Mouse (Mus musculus) liver, embryonic 16.5 days (tissue): ENCODE data around the gene Tfap2d. TPM values are rescaled to one million over a fixed set of nuclear protein-coding genes. Genes with fewer than 3 reads are reported as not detected.

Experiments used
- ATAC-seq: fragments of 200-750 bp; cut with Nextera tagmentation; 2 replicates; pipeline ENCODE4 v1.8.0; 2017; ENCODE audit warnings: low read depth, mild to moderate bottlenecking, moderate number of reproducible peaks, moderate library complexity
- H3K27ac ChIP-seq: fragments of 300-500 bp; sonication (generic); 2 replicates; pipeline ENCODE4 v1.5.1; 2014; ENCODE audit warnings: mild to moderate bottlenecking, low read length
- H3K27me3 ChIP-seq: fragments of 300-500 bp; sonication (generic); 2 replicates; pipeline ENCODE4 v1.6.1; 2014; ENCODE audit warnings: low read depth, low read length, mixed read lengths; ENCODE audit not compliant: control insufficient read depth, insufficient read depth
- H3K36me3 ChIP-seq: fragments of 300-500 bp; sonication (generic); 2 replicates; pipeline ENCODE4 v1.6.1; 2014; ENCODE audit warnings: mild to moderate bottlenecking; ENCODE audit not compliant: control insufficient read depth, insufficient read depth
- H3K4me1 ChIP-seq: fragments of 300-500 bp; sonication (generic); 2 replicates; pipeline ENCODE4 v1.6.1; 2014; ENCODE audit warnings: low read depth, low read length, mixed read lengths; ENCODE audit not compliant: control insufficient read depth
- H3K4me2 ChIP-seq: fragments of 300-500 bp; sonication (generic); 2 replicates; pipeline ENCODE4 v1.6.1; 2014; ENCODE audit warnings: low read depth, low read length, mixed read lengths
- H3K4me3 ChIP-seq: fragments of 300-500 bp; sonication (generic); 2 replicates; pipeline ENCODE4 v1.5.1; 2014; ENCODE audit warnings: low read depth, mild to moderate bottlenecking, low read length
- H3K9ac ChIP-seq: fragments of 300-500 bp; sonication (generic); 2 replicates; pipeline ENCODE4 v1.6.1; 2014; ENCODE audit warnings: low read depth, low read length
- H3K9me3 ChIP-seq: fragments of 300-500 bp; sonication (generic); replicated peaks from 2 replicates; pipeline ENCODE4 v1.6.1; 2016; ENCODE audit warnings: low read length; ENCODE audit not compliant: control insufficient read depth
- WGBS: fragments of 180-500 bp; shearing (Covaris S2); extraction: QIAGEN DNeasy Blood & Tissue Kit; methylation state at CpG from one replicate; pipeline ENCODE4 v1.1.7; 2014; ENCODE audit not compliant: insufficient replicate concordance; 5-methylcytosine and 5-hydroxymethylcytosine counted together
- polyA plus RNA-seq: library from polyadenylated mRNA; unstranded; fragments of >200 nt; fragmentation: Nextera tagmentation; extraction: Ambion mirVana; gene quantifications from 2 replicates; pipeline ENCODE4 v1.2.1, GENCODE M21; 2015

Tfap2d gene
- not detected in 2 replicates for polyA plus RNA-seq

DNA sequence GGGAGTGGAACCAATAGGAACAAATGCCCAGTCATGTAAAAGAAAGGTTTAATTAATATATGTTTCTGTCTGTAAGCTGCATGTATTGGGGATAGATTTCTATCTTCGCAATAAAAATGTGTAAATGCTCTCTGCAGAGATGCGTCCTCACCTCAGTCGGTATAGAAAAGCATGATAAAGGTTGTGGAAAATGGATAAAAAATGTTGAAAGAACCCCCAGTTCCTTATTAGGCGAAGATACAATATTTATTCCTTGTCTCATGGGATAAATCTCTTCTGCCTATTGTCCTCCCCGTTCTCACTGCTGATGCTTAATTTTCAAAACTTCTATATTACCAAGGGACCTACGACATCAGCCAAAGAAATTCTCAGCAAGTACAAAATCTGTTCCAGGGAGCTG lies at the start of gene Tfap2d:
Gene Tfap2d (plus strand): TSS at position 392 of the 400 bp plus-strand sequence.
- no peak for ATAC-seq

DNA sequence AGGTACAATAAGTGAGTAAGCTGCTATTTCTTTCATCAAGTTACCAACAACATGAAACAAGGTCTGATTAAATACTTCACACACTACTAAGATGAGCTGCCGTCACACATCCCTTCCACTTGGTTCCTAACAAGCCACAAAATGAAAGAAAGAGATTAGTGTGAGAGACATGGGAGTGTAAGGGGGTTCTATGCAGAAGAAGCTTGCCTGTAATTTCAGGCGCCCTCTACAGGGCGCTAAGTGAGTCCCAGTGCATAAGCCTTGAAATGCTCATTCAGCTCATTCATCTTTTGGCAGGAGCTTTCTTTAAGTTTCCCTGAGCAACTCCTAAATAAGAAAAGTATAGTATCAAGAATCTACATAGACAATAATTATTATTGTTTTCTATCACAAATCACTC lies 46.5 kb upstream of the Tfap2d start:
- no peak for ATAC-seq
- WGBS: 12% methylated on average over 3 of the region's 3 CpGs

More for the DNA sequence above, at the start of gene Tfap2d:
- no peak within 1 kb of the TSS for H3K4me3 ChIP-seq
- 5% methylated on average over 6 of the region's 6 CpGs for WGBS
- no peaks in the 10 kb centered on the region for H3K9me3 ChIP-seq
- H3K4me2 ChIP-seq: no peak within 1 kb of the TSS
- no peak within 1 kb of the TSS for H3K27ac ChIP-seq
- H3K27me3 ChIP-seq: peaks cover 27% of the 10 kb centered on the region
- no peak within 1 kb of the TSS for H3K9ac ChIP-seq
- no peaks in the 10 kb centered on the region for H3K4me1 ChIP-seq
- H3K36me3 ChIP-seq: no peaks in the 10 kb centered on the region

DNA sequence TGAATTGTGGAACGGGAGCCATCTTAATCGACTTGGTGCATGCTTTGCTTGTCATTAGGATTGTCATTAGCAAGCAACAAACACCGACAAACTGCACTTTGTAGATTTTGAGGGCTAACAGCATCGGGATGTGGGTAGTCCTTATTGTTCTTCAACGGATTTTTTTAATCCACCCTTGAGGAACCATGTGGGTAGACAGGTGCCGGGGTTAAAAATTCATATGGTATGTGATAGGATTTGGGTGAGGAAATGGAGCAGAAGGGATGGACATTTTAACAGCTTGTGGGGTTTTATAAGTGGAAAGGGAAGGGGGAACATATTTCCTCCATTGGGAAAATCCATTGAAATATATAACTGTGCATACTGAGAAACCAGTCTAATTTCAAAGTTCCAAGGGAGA lies 46.0 kb upstream of the Tfap2d start:
- no peaks in the 10 kb centered on the region for H3K4me1 ChIP-seq
- no peak overlapping the region for H3K9ac ChIP-seq
- no peak overlapping the region for H3K4me2 ChIP-seq
- H3K4me3 ChIP-seq: no peak overlapping the region
- no peak overlapping the region for H3K27ac ChIP-seq
- H3K9me3 ChIP-seq: no peaks in the 10 kb centered on the region
- 59% methylated on average over 6 of the region's 6 CpGs for WGBS
- no peaks in the 10 kb centered on the region for H3K27me3 ChIP-seq
- ATAC-seq: no peak
- no peaks in the 10 kb centered on the region for H3K36me3 ChIP-seq

More for the DNA sequence above, 46.5 kb upstream of the Tfap2d start:
- no peak overlapping the region for H3K4me3 ChIP-seq
- H3K4me2 ChIP-seq: no peak overlapping the region
- no peaks in the 10 kb centered on the region for H3K4me1 ChIP-seq
- no peak overlapping the region for H3K27ac ChIP-seq
- H3K9me3 ChIP-seq: no peaks in the 10 kb centered on the region
- H3K36me3 ChIP-seq: no peaks in the 10 kb centered on the region
- H3K9ac ChIP-seq: no peak overlapping the region
- no peaks in the 10 kb centered on the region for H3K27me3 ChIP-seq

DNA sequence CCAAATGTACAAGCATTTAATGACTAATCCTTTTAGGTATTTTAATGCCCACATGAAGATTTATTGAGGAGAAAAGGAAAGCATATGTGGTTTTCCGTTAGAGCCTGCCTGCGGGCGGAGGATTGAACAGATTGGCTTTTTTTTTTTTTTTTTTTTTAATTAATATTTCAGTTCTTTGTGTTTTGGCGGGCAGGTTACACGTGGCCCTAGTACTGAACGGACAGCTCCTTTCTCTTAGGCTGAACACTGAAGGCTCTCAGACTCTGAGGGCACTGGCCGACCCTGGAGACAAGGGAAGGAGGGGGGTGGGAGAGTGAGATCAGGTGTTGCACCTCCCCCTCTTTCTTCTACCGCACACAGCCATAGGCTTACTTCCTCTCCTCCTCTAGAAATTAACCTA lies 14.7 kb upstream of the Tfap2d start:
- Histone ChIP-seq H3K4me3 (no peak overlapping the region), H3K4me2 (no peak overlapping the region), H3K27ac (no peak overlapping the region), H3K4me1 (no peaks in the 10 kb centered on the region), H3K9ac (no peak overlapping the region), H3K27me3 (no peaks in the 10 kb centered on the region), H3K9me3 (no peaks in the 10 kb centered on the region), H3K36me3 (no peaks in the 10 kb centered on the region)
- ATAC-seq: no peak
- 12% methylated on average over 8 of the region's 8 CpGs for WGBS

DNA sequence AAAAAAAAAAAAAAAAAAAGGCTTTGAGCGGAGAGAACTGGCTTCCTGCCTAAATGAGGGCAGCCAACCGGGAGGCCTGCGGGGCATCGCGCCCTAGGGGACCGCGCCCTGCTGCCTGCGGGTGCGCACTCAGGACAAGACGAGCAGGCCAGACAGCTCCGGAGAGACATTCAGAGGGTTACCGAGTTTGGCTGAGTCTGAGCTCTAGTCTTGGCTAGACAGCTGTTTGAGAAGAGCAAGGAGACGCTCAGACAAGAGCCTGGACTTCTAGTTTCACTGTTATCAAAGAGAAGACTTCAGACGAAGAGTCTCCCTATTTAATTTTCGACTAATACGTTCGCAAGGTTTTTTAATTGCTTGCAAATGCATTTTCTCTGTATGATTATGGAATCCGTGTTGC lies 5.9 kb upstream of the Tfap2d start:
- ATAC-seq: no peak
- Histone ChIP-seq H3K36me3 (no peaks in the 10 kb centered on the region), H3K27me3 (no peaks in the 10 kb centered on the region), H3K4me3 (no peak overlapping the region), H3K9me3 (no peaks in the 10 kb centered on the region), H3K27ac (no peak overlapping the region), H3K9ac (no peak overlapping the region), H3K4me1 (no peaks in the 10 kb centered on the region), H3K4me2 (no peak overlapping the region)
- WGBS: 1% methylated on average over 18 of the region's 18 CpGs

DNA sequence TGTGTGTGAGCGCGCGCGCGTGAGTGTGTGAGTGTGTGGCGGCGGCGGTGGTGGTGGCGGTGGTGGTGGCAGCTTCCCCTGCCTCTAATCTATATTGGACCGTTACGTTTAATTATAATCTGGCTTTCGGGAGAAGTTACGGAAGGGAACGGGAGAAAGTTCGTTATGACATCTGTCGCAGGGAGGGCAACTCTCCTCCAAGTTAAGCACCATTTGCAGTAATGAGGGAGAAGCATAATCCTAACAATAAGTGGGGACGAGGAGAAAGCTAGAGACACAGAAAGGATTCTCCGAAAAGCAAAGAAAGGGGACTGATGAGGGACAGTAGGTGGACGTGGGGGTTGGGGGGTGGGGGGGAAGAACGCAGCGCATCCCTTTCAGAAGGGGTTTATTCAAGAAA lies 494 bp downstream of the Tfap2d start:
- no peaks in the 10 kb centered on the region for H3K4me1 ChIP-seq
- H3K36me3 ChIP-seq: no peaks in the 10 kb centered on the region
- H3K27me3 ChIP-seq: peaks cover 27% of the 10 kb centered on the region
- H3K4me2 ChIP-seq: no peak overlapping the region
- no peaks in the 10 kb centered on the region for H3K9me3 ChIP-seq
- WGBS: 3% methylated on average over 21 of the region's 21 CpGs
- no peak overlapping the region for H3K27ac ChIP-seq
- H3K4me3 ChIP-seq: no peak overlapping the region
- H3K9ac ChIP-seq: no peak overlapping the region
- ATAC-seq: no peak

DNA sequence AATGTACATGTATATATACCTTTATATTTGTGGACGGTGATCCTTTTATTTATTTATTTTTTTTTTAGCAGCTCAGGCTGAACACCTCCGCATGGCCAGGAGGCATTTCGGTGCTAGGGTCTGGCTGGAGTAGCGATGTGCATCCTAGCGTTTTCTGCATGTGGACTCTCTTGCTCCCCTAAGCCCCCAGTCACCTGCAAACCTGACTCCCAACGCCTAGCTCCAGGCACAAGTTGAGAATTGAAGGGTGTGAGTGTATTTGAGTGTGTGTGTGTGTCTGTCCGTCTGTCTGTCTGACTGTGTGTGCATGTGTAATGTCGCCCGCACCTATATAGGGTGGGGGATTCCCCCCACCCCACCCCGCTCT lies 937 bp downstream of the Tfap2d start:
- 2% methylated on average over 10 of the region's 10 CpGs for WGBS
- Histone ChIP-seq H3K9me3 (no peaks in the 10 kb centered on the region), H3K4me3 (no peak overlapping the region), H3K4me2 (no peak overlapping the region), H3K9ac (no peak overlapping the region), H3K27ac (no peak overlapping the region), H3K36me3 (no peaks in the 10 kb centered on the region), H3K27me3 (peaks cover 27% of the 10 kb centered on the region), H3K4me1 (no peaks in the 10 kb centered on the region)
- ATAC-seq: no peak

DNA sequence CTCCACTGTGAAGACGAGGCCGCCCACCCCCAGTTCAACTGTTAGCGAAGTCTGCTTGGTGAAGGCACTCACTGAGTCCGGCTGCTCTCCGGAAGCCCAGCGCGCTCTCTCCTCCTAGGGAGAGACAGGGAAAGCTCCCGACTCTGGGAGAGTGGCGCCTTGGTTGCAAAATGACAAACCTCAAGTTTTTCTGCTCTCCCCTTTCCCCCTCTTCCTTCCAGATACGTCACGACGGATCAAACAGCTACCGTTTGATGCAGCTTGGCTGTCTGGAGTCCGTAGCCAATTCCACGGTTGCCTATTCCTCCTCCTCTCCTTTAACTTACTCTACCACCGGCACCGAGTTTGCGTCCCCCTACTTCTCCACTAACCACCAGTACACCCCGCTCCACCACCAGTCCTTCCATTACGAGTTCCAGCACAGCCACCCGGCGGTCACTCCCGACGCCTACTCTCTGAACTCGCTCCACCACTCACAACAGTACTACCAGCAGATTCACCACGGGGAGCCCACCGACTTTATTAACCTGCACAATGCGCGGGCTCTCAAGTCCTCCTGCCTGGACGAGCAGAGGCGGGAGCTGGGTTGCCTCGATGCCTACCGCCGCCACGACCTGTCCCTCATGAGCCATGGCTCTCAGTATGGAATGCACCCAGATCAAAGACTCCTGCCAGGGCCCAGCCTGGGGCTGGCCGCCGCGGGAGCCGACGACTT lies 1.5 kb downstream of the Tfap2d start:
- no peaks in the 10 kb centered on the region for H3K36me3 ChIP-seq
- H3K27me3 ChIP-seq: peaks cover 27% of the 10 kb centered on the region
- 2% methylated on average over 40 of the region's 40 CpGs for WGBS
- H3K4me3 ChIP-seq: no peak overlapping the region
- H3K27ac ChIP-seq: no peak overlapping the region
- no peak for ATAC-seq
- no peaks in the 10 kb centered on the region for H3K9me3 ChIP-seq
- no peak overlapping the region for H3K4me2 ChIP-seq
- H3K9ac ChIP-seq: no peak overlapping the region
- H3K4me1 ChIP-seq: no peaks in the 10 kb centered on the region

DNA sequence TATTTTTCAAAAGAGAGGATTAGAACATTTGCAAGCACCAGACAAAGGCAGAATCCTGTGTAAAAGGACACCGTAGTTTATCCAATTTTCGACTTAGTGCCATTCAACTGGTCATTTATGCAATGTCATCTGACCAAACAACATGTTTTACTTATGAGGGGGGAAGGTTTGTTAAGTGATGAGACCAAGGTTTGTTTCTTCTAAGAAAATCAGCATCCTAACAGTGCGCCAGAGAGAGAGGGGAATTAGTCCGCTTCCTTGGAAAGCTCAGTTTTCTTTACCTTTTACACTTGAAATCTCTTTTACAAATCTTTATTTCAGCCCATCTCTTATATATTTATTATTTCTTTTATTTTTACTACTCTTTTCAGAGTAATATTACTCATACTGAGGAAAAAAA lies 3.6 kb downstream of the Tfap2d start:
- H3K27ac ChIP-seq: no peak overlapping the region
- ATAC-seq: no peak
- H3K4me3 ChIP-seq: no peak overlapping the region
- WGBS: 2% methylated on average over 4 of the region's 4 CpGs
- no peaks in the 10 kb centered on the region for H3K9me3 ChIP-seq
- H3K4me2 ChIP-seq: no peak overlapping the region
- H3K4me1 ChIP-seq: no peaks in the 10 kb centered on the region
- H3K9ac ChIP-seq: no peak overlapping the region
- H3K36me3 ChIP-seq: no peaks in the 10 kb centered on the region
- peaks cover 37% of the 10 kb centered on the region for H3K27me3 ChIP-seq
